Mouse (Mus musculus) NIH3T3 (cell line): ENCODE results near the gene Prex1.

Experiments used
- DNase-seq: peaks from one replicate; pipeline ENCODE4 v3.0.0-alpha.2; 2012; ENCODE audit warnings: low read depth

Gene Prex1

GRCm38 (mm10) chr2:166636867-166637672 lies 76.6 kb downstream of the Prex1 start:
- DNase-seq = no peak

- DNase-seq = no peak
These were observed 78.1 kb downstream of the Prex1 start for GRCm38 (mm10) chr2:166635521-166635920.

GRCm38 (mm10) chr2:166632571-166633361 lies 80.9 kb downstream of the Prex1 start:
- no peak for DNase-seq

DNA sequence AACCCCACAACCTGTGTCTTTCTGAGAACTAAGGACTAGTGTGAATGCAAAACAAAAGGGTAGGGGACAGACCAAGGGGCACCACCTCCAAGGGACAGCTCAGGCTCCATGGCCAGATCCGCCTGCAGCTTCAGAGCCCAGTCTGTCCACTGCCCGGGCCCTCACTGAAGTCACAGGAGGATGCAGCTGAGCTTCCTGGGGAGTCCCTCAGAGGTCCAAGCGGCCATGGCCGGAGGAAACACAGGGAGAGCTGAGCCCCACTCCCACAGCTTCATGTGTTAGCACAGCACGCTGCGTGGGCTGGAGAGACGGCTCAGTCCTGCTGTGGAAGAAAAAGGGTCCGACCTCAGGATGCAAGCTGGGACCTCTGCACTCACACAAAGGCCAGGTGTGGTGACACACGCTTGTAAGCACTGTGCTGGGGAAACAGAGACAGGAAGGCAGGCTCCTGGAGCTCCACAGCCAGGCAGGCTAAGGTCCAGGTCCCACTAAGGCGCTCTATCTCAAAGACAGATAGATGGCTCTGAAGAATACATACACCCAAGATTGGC lies 81.9 kb downstream of the Prex1 start:
- no peak for DNase-seq

- DNase-seq = no peak
These were observed 82.4 kb downstream of the Prex1 start for GRCm38 (mm10) chr2:166631189-166631588.

DNA sequence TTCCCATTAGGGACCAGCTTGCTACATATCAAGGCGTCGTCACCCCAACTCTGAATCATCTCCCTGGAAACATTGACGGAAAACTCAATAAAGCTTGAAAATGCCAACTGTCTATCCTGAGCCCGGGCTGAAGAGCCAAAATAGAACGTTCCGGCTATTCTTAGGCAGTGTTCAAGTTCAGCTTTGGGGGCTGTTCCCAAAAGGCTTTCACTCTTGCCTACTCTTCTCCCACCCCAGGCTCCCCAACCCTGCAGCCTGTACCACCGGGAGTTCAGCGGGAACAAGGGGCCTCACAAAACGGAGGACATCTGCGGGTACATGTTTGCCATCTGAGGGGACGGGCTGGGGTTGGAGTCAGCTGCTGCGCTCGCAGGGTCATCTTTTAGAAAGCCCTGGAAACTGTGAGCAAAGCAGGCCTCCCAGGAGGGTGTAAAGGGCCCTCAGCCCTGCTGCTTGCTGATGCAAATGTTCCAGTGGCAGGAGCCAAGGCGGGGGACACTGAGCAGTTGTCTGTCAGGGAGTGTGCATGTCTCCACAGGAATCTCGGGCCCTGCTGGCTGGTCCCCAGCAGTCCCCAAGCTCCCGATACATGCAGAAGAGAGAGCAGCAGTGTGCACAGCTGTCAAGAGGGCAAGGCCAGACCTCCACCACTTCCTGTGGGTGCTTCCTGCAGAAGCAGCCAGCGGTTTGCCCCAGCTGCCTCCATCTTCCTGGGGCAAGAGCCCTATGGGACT lies 83.5 kb downstream of the Prex1 start:
- DNase-seq = no peak

DNA sequence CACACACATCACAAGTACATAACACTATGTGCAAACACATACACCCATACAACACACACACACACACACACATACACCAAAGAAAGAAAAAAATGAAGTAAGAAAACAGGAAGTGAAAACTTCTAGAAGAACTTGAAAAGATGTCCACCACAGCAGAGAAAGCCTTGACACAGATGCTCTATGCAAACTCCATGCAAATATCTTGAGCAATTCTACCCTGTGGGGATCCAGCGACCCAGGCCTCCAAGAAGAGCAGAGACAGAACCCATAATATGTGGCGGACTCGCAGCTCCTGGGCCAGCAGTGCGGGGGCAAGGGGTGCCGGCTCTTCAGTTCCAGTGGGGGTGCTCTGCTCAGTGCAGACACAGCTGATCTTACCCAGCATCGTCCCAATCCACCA lies 86.1 kb downstream of the Prex1 start:
- no peak for DNase-seq

GRCm38 (mm10) chr2:166625219-166625618 lies 88.4 kb downstream of the Prex1 start:
- DNase-seq = no peak

DNA sequence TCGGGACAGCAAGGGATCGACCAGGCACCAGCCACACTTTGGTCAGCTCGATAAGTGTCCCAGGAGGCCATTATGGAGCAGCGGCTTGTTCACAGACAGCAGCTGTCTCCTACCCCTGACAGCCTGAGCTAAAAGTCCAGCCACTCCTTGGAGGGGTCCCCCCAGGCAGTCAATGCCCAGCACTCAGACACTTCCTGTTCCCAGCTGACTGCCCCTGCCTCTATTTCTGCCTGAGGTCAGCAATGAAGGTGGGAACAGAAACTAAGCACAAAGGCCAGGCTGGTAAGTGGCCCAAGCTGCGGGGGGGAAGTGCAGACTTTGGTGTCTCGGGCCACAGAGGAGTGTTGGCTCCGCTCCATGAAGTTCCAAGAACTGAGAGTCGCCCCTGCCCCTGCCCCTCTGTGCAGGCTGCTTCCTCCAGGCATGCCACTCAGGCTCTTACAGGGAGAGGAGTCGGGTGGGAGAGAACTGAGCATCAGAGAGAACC lies 90.5 kb downstream of the Prex1 start:
- DNase-seq = no peak

- no peak for DNase-seq
These were observed 91.0 kb downstream of the Prex1 start for GRCm38 (mm10) chr2:166622590-166622989.

DNA sequence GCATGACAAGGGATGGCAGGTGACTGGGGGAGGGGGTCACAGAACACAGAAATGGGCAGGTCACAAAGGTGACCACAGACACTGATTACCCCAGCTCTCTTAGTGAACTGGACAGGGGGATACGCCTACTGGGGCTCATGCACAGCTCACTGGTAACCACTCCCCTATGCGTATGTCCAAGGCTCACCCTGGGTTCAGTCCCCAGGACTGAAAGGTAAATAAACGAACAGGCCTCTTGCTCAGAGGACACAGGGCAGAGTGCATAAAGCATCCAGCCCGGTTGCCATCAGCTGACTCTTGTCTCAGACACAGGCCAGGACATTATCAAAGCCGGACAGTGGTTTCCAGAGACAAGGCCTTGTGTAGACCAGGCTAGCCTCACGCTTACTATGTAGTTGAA lies 91.6 kb downstream of the Prex1 start:
- DNase-seq = no peak

- DNase-seq = no peak
These were observed 92.8 kb downstream of the Prex1 start for GRCm38 (mm10) chr2:166620529-166621466.

DNA sequence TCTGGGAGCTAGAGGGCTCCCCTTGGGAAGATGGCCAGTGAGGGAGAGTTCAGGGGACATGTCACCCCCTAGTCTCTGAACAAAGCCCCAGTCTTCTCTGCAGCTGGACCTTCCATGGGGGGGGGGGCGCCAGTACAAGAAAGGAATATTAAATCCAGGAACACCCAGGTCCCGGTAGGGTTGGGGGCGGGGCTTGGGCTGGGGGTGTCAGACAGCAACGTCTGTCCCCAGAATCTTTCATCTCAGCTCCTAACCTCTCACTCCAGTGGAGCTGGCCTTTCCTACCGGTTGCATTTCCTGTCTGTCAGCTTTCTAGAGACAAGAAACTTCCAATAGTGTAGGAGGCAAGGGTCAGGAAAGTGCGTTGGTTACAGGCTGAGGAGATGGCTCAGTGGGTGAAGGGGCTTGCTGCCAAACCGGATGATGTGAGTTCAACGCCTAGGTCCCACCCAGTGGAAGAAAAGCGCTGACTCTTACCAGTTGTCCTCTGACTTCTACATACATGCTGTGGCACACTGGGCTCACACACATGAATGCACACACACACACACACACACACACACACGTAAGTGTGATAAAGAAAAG lies 93.6 kb downstream of the Prex1 start:
- DNase-seq = no peak

DNA sequence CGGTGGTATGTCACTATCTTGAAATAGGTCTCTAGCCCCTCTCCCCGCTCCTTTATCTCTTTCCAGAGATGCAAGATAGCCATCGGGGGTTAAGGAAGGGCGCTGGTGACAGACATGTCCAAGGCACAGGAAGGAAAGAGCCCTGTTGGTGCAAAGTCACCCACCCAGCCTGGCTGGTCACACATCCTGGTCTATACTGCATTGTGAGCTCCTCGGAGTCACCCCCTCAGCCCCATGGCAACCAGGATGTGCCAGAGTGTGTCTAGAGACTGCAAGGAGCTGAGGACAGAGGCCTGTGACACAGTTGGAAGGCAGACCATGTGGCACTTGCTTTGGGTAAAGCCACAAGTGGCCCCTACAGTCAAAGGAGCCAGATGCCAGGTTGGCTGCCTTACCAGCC lies 94.4 kb downstream of the Prex1 start:
- no peak for DNase-seq

- DNase-seq = no peak
These were observed 95.9 kb downstream of the Prex1 start for GRCm38 (mm10) chr2:166617706-166618105.

DNA sequence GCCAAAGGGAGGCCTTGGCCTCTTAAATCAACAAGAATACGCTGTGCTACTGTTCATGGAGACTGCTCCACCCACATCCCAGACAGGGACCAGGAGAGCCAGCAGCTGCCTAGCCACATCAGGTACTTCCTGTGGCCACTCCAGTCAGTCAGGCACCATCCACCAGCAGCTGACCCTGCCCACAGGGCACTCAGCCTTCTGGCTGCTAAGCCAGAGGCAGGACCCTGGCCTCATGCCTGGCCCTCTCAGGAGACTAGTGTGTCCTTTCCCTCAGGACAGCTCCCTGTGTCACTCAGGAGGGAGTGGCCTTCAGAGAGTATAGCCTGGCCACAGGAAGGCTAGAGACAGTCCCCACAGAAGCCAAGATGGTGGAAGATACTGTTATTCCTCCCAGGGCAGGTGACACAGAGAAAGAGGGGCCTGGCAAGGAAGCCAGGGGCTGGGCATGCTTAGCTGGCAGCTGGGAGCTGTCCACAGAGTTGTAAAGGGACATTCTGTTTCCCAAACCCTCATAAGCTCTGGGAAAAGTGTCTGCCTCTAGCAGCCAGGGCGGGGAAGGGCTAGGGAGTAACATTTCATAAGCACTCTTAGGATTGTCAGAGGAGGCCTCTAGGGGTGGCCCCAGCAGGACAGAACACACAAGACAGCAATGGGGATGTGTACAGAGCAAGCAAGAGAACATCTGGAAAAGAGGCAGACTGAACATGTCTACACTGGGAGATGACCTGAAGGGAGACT lies 98.1 kb downstream of the Prex1 start:
- DNase-seq = no peak

- no peak for DNase-seq
These were observed 103.4 kb downstream of the Prex1 start for GRCm38 (mm10) chr2:166610271-166610670.

GRCm38 (mm10) chr2:166608509-166608908 lies 105.1 kb downstream of the Prex1 start:
- no peak for DNase-seq

DNA sequence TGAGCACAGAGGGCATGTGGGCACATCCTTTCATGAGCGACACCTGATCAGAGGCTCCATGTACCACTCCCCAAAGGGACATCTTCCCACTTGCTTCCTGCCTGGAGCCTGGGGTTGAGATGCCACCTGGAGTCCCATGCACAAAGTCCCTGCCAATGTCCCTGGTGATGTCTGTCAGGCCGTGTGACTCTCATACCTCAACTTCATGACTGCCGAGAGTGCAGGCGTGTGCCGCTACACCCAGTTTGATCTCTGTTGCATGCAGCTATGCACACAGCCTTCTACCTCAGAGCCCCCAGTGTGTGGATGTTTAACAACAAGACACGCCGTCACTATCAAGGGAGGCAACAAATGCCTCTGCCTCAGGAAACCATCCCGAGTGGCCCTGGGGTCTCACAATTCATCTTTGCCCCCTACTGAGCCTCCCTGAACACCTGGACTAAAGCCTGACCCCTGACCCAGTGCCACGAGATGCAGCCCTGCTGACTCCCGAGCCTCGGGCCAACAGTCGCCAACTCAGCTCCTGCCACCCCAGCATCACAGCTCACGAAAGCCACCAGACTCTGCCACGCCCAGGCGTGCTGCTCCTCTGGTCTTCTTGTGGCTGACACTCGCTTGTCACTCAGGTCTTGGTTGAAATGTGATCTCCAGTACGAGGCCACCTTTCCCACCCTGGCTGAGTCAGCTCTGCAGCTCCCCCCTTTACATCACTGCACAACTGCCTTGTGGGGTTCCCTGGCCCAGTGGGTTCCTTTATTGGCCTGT lies 107.0 kb downstream of the Prex1 start:
- no peak for DNase-seq
